Mouse (Mus musculus) cerebellum, adult 18-20 months (tissue): ENCODE measurements around the gene Rnf121.

ENCODE experiments used
- DNase-seq, 2 experiments: peaks; one replicate each; pipeline ENCODE4 v3.0.0; 2021

Rnf121 gene

DNA sequence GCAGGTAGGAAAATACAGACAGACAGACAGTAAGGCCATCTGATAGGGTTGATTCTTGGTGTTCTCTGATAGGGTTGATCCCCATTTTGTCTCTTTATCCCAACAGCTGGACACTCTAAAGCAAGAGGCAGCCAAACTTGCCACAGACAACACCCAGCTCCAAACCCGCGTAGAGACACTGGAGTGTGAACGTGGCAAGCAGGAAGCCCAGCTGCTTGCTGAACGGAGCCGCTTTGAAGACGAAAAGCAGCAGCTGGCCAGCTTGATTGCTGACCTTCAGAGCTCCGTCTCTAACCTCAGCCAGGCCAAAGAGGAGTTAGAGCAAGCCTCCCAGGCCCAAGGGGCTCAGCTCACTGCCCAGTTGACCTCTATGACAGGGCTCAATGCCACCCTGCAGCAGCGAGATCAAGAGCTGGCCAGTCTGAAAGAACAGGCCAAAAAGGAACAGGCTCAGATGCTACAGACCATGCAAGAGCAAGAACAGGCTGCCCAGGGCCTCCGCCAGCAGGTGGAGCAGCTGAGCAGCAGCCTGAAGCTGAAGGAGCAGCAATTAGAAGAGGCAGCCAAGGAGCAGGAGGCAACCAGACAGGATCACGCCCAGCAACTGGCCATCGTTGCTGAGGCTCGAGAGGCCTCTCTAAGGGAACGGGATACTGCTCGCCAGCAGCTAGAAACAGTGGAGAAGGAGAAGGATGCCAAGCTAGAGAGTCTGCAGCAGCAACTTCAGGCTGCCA lies 66.9 kb downstream of the Rnf121 start:
- peak; percentile 92 to 94 for DNase-seq

- DNase-seq, result no peak
These were observed 71.0 kb downstream of the Rnf121 start for GRCm38 (mm10) chr7:101994241-101994640.

DNA sequence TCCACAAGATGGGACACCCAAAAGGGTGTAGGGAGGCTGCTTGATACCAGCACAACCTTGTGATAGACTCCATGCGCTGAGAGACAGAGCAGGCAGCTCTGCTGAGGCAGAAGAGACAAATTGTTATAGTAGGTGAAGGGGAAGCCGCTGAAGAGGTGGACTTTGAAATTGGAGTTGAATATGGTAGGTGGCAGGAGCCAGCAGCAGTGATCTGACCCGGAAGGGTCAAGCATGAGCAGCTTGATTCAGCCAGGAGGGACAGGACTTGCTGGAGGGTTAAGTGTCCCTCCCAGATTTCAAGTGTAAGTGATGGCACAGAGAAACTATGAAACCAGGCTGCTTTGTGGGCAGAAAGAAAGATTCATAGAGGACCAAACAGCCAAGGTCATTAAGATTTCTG lies 80.2 kb downstream of the Rnf121 start:
- no peak for DNase-seq

- no peak for DNase-seq
These were observed 82.5 kb downstream of the Rnf121 start for GRCm38 (mm10) chr7:101982735-101983134.

DNA sequence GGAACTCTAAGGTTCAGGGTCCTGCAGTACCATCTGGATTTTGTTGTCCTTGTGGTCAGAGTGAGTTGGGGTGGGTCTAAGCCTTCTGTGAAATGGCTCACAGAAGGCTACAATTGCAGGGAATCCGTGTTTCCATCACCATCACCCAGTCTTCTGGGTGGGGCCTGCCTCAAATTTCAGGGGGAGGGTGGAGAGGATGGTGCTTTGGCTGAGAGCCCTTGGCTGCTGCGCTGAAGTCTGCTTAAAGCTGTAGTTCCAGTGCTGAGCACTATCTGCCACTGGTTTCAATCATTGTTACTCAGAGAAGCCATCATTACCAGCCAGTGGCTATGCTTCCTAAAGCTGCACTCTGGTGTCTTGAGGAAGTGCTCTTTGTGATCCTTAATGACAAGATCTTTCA lies 90.8 kb downstream of the Rnf121 start:
- peak; percentile 47 to 60 for DNase-seq

DNA sequence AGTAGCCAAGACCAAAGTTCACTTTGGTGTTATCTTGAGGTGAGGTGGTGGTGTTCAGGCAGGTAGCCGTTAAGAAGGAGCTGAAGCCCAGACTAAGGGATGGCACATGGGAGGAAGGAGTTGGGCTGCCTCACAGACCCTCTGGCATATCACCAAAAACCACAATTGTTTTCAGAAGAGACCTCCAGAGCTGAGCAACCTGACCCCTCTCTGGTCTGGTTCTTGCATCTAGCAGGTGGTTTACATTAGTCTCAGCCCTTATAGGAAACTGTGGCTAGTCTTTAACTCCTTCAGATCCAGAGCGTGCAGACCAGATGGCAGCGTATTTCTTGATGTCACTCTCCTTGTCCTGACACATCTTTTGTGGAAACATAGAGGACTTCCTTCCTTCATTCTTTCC lies 91.5 kb downstream of the Rnf121 start:
- no peak for DNase-seq

- DNase-seq, result no peak
These were observed 93.5 kb downstream of the Rnf121 start for GRCm38 (mm10) chr7:101971721-101972120.

DNA sequence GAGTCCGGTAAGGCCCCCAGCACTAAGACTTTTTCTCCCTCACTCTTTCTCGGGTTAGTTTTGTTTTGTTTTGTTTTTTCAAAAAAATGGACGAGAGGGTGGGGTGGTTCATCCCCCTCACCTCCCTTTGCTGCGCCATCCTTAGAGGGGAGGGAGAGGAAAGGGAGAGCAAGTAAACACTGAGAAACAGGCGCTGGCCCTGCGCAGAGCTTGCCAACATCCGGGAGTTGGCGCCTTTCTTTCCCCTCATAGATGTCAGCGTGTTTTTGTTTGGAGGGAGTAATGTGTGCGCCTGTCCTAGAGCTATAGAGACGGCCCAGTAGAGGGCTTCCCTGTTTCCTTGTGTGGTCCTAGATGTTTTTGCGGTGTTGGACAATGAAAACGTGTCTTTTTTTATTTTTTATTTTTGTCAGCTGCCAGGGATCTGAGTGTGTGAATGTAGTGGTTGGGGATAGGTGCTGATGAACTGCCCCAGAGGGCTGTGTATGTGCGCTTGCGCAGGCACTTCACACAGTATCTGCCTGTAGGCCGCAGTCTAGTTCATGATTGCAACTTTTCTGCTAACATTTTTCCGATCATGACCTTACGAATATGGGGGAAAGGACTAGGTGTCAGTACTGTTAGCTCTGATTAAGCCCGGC lies 94.3 kb downstream of the Rnf121 start:
- DNase-seq, result peak; percentile 84 to 85

- DNase-seq, result peak in 1 of 2 experiments; percentile 89
These were observed 94.9 kb downstream of the Rnf121 start for GRCm38 (mm10) chr7:101970429-101970775.

- peak; percentile 85 to 89 for DNase-seq
These were observed 95.4 kb downstream of the Rnf121 start for GRCm38 (mm10) chr7:101969694-101970428.
